In the genomic region with DNA sequence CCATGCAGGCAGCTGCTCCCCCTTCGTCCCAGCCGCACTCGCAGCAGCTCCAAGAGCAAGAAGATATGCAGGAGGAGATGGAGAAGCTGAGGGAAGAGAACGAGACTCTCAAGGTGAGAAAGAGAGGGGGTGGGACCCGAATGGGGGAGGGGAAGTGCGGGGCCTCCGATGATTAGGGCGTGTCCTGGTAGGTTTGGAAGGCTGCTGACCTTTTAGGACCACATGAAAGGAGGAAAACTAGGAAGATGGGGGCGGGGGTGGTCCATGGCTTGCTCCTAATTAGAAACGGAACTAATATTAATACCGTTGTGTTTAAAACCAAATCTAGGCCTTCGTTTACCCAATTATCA, we compare ENCODE assay signal across 9 mouse cellular contexts. TPM values are rescaled to one million over a fixed set of nuclear protein-coding genes. Genes with fewer than 3 reads are reported as not detected.
A peak's percentile ranks its signal among the peaks of the same experiment; 100 is the strongest.
DNase-seq lines count a peak whose midpoint lies in the region; ATAC-seq and TF ChIP-seq lines count a peak whose summit lies in the region.
"Had no signal": no experiment of that assay in that cellular context is flagged by ENCODE, and none has a peak within 500 bp of the region (broad histone marks: within the 10 kb centered on the region; RNA-seq: fewer than 3 reads in every experiment).

No protein-coding gene starts in this region.

- peak overlapping the region; percentile 90 for H3K4me2 ChIP-seq in kidney, embryonic 16.5 days (replicated peaks; ENCODE audit: low read depth, low read length)
- peak overlapping the region; percentile 78 for H3K4me2 ChIP-seq in hindbrain, postnatal 0 days (ENCODE audit: low read depth, low read length)
- H3K4me2 ChIP-seq in neural tube, embryonic 12.5 days (replicated peaks), result peak overlapping the region; percentile 87

- no peaks in the 10 kb centered on the region for H3K9me3 ChIP-seq in kidney, embryonic 16.5 days (ENCODE audit: low read length)
- no peaks in the 10 kb centered on the region for H3K9me3 ChIP-seq in embryonic facial prominence, embryonic 10.5 days
- no peaks in the 10 kb centered on the region for H3K9me3 ChIP-seq in hindbrain, postnatal 0 days (ENCODE audit: low read length)
- no peaks in the 10 kb centered on the region for H3K9me3 ChIP-seq in neural tube, embryonic 12.5 days

- under 1% methylated on average over 12 of the region's 12 CpGs for WGBS in kidney, embryonic 16.5 days
- under 1% methylated on average over 12 of the region's 12 CpGs for WGBS in embryonic facial prominence, embryonic 10.5 days
- under 1% methylated on average over 12 of the region's 12 CpGs for WGBS in hindbrain, postnatal 0 days
- 1% methylated on average over 12 of the region's 12 CpGs for WGBS in neural tube, embryonic 12.5 days

- peaks cover 60% of the 10 kb centered on the region for H3K27me3 ChIP-seq in kidney, embryonic 16.5 days (ENCODE audit: insufficient read depth, low read length)
- H3K27me3 ChIP-seq in embryonic facial prominence, embryonic 10.5 days (replicated peaks; ENCODE audit: low read depth, poor library complexity, severe bottlenecking), result peaks cover 60% of the 10 kb centered on the region
- H3K27me3 ChIP-seq in hindbrain, postnatal 0 days (ENCODE audit: insufficient read depth, low read length), result no peaks in the 10 kb centered on the region
- no peaks in the 10 kb centered on the region for H3K27me3 ChIP-seq in neural tube, embryonic 12.5 days (replicated peaks)

- no peak overlapping the region for H3K27ac ChIP-seq in kidney, embryonic 16.5 days (ENCODE audit: low read length)
- H3K27ac ChIP-seq in embryonic facial prominence, embryonic 10.5 days (replicated peaks), result peak overlapping the region; percentile 72
- H3K27ac ChIP-seq in hindbrain, postnatal 0 days, result peak overlapping the region; percentile 97
- H3K27ac ChIP-seq in neural tube, embryonic 12.5 days, result peak overlapping the region; percentile 84

- no peak; the same call in 1 of the 2 replicates for ATAC-seq in kidney, embryonic 16.5 days (ENCODE audit: low FRiP score, low TSS enrichment)
- ATAC-seq in hindbrain, postnatal 0 days, result no peak; the same call in 1 of the 2 replicates
- ATAC-seq in neural tube, embryonic 12.5 days (ENCODE audit: low FRiP score, low read depth), result no peak

- H3K4me1 ChIP-seq in kidney, embryonic 16.5 days (ENCODE audit: insufficient read depth, low read length), result peaks cover 16% of the 10 kb centered on the region
- peaks cover 31% of the 10 kb centered on the region for H3K4me1 ChIP-seq in embryonic facial prominence, embryonic 10.5 days
- H3K4me1 ChIP-seq in hindbrain, postnatal 0 days (ENCODE audit: insufficient read depth, low read length), result peaks cover 19% of the 10 kb centered on the region
- peaks cover 25% of the 10 kb centered on the region for H3K4me1 ChIP-seq in neural tube, embryonic 12.5 days

- TF ChIP-seq CTCF in hindbrain, postnatal 0 days (IDR thresholded peaks at IDR 0.05; ENCODE audit: low read depth), result no peak

- H3K36me3 ChIP-seq in kidney, embryonic 16.5 days (ENCODE audit: insufficient read depth, low read length), result no peaks in the 10 kb centered on the region
- H3K36me3 ChIP-seq in embryonic facial prominence, embryonic 10.5 days (replicated peaks), result 0 out of 2 replicates have a peak, but pooled peaks cover 2% of the 10 kb centered on the region
- no peaks in the 10 kb centered on the region for H3K36me3 ChIP-seq in hindbrain, postnatal 0 days (ENCODE audit: insufficient read depth, low read length)
- H3K36me3 ChIP-seq in neural tube, embryonic 12.5 days, result peaks cover 10% of the 10 kb centered on the region

- H3K9ac ChIP-seq in kidney, embryonic 16.5 days (replicated peaks; ENCODE audit: low read length), result no peak overlapping the region
- peak overlapping the region; percentile 95 for H3K9ac ChIP-seq in hindbrain, postnatal 0 days (replicated peaks; ENCODE audit: low read length)
- peak overlapping the region; percentile 78 for H3K9ac ChIP-seq in neural tube, embryonic 12.5 days

- peak overlapping the region; percentile 56 for H3K4me3 ChIP-seq in kidney, embryonic 16.5 days (ENCODE audit: low read length)
- peak overlapping the region; percentile 72 for H3K4me3 ChIP-seq in embryonic facial prominence, embryonic 10.5 days
- H3K4me3 ChIP-seq in hindbrain, postnatal 0 days (ENCODE audit: low read length), result peak overlapping the region; percentile 70
- peak overlapping the region; percentile 78 for H3K4me3 ChIP-seq in neural tube, embryonic 12.5 days
- H3K4me3 ChIP-seq: erythroblast, embryonic 14.5 days had no signal

- DNase-seq in kidney, adult 9 months, result no peak
- DNase-seq in embryonic facial prominence, embryonic 10.5 days (ENCODE audit: low spot score), result no peak
- no peak for DNase-seq in hindbrain, postnatal 0 days (ENCODE audit: low spot score)
- DNase-seq in spleen, adult 18-20 months, result no peak
- DNase-seq in thymus, postnatal 0 days (ENCODE audit: low spot score), result no peak
- DNase-seq in frontal cortex, postnatal 36 days (ENCODE audit: low spot score in 2 of 2), result no peak

RNA-seq across cellular contexts. Expression of a gene that starts 4.0 kb away (rescaled TPM):
- polyA plus RNA-seq in kidney, embryonic 16.5 days (2015; fragmentation: Nextera tagmentation; extraction: Ambion mirVana), result 0.35 and 1.2 TPM in 2 replicates
- 6.3 and 7.8 TPM in 2 replicates for polyA plus RNA-seq in embryonic facial prominence, embryonic 10.5 days (2016; fragmentation: Nextera tagmentation; extraction: Ambion mirVana)
- total RNA-seq in hindbrain, postnatal 0 days (2014; rRNA removed), result 132 and 135 TPM in 2 replicates
- 139 and 149 TPM in 2 replicates for polyA plus RNA-seq in hindbrain, postnatal 0 days (2015; fragmentation: Nextera tagmentation; extraction: Ambion mirVana)
- polyA plus RNA-seq in neural tube, embryonic 12.5 days (2016; fragmentation: Nextera tagmentation; extraction: Ambion mirVana), result 79.9 and 80.6 TPM in 2 replicates
- polyA plus RNA-seq in thymus, postnatal 0 days (2015; fragmentation: Nextera tagmentation; extraction: Ambion mirVana), result 0.33 and 0.36 TPM in 2 replicates
- polyA plus RNA-seq: erythroblast, embryonic 14.5 days had no signal

RNA-seq across cellular contexts. Expression of a gene that starts 51.1 kb away (rescaled TPM):
- polyA plus RNA-seq in kidney, embryonic 16.5 days (2015; fragmentation: Nextera tagmentation; extraction: Ambion mirVana), result not detected in 2 replicates
- polyA plus RNA-seq in embryonic facial prominence, embryonic 10.5 days (2016; fragmentation: Nextera tagmentation; extraction: Ambion mirVana), result 0.35 TPM in 1 of 2 replicates, not detected in the other
- total RNA-seq in hindbrain, postnatal 0 days (2014; rRNA removed), result 2.2 and 11.2 TPM in 2 replicates
- polyA plus RNA-seq in hindbrain, postnatal 0 days (2015; fragmentation: Nextera tagmentation; extraction: Ambion mirVana), result 10.5 and 11.5 TPM in 2 replicates
- 6.1 and 6.7 TPM in 2 replicates for polyA plus RNA-seq in neural tube, embryonic 12.5 days (2016; fragmentation: Nextera tagmentation; extraction: Ambion mirVana)
- polyA plus RNA-seq in thymus, postnatal 0 days (2015; fragmentation: Nextera tagmentation; extraction: Ambion mirVana), result not detected in 2 replicates
- polyA plus RNA-seq: erythroblast, embryonic 14.5 days had no signal
